Mouse (Mus musculus) limb, embryonic 15.5 days (tissue): ENCODE data around the gene Slc5a4a. TPM values are rescaled to one million over a fixed set of nuclear protein-coding genes. Genes with fewer than 3 reads are reported as not detected.

Experiments
- ATAC-seq: fragments of 200-750 bp; cut with Nextera tagmentation; 2 replicates; pipeline ENCODE4 v1.8.0; 2017; ENCODE audit warnings: low read depth, moderate TSS enrichment; ENCODE audit not compliant: insufficient number of reproducible peaks, low FRiP score, low TSS enrichment
- H3K27ac ChIP-seq: fragments of 300-500 bp; sonication (generic); 2 replicates; pipeline ENCODE4 v1.5.1; 2015; ENCODE audit warnings: moderate library complexity, mild to moderate bottlenecking, inconsistent platforms
- H3K27me3 ChIP-seq: fragments of 300-500 bp; sonication (generic); 2 replicates; pipeline ENCODE4 v1.6.1; 2015; ENCODE audit warnings: inconsistent platforms
- H3K36me3 ChIP-seq: fragments of 300-500 bp; sonication (generic); 2 replicates; pipeline ENCODE4 v1.6.1; 2015; ENCODE audit warnings: inconsistent platforms
- H3K4me1 ChIP-seq: fragments of 300-500 bp; sonication (generic); 2 replicates; pipeline ENCODE4 v1.6.1; 2015; ENCODE audit warnings: inconsistent platforms
- H3K4me2 ChIP-seq: fragments of 300-500 bp; sonication (generic); 2 replicates; pipeline ENCODE4 v1.6.1; 2015; ENCODE audit warnings: mild to moderate bottlenecking, inconsistent platforms
- H3K4me3 ChIP-seq: fragments of 300-500 bp; sonication (generic); 2 replicates; pipeline ENCODE4 v1.5.1; 2015; ENCODE audit warnings: mild to moderate bottlenecking, inconsistent platforms
- H3K9ac ChIP-seq: fragments of 300-500 bp; sonication (generic); 2 replicates; pipeline ENCODE4 v1.6.1; 2015; ENCODE audit warnings: inconsistent platforms
- H3K9me3 ChIP-seq: fragments of 300-500 bp; sonication (generic); 2 replicates; pipeline ENCODE4 v1.6.1; 2016; ENCODE audit warnings: inconsistent platforms
- WGBS: fragments of 180-500 bp; shearing (Covaris S2); methylation state at CpG from one replicate; pipeline ENCODE4 v1.1.7; 2015; 5-methylcytosine and 5-hydroxymethylcytosine counted together
- polyA plus RNA-seq: library from polyadenylated mRNA; unstranded; fragments of >200 nt; fragmentation: Nextera tagmentation; extraction: Ambion mirVana; gene quantifications from 2 replicates; pipeline ENCODE4 v1.2.1, GENCODE M21; 2015

Gene Slc5a4a
- polyA plus RNA-seq = not detected in 2 replicates

DNA sequence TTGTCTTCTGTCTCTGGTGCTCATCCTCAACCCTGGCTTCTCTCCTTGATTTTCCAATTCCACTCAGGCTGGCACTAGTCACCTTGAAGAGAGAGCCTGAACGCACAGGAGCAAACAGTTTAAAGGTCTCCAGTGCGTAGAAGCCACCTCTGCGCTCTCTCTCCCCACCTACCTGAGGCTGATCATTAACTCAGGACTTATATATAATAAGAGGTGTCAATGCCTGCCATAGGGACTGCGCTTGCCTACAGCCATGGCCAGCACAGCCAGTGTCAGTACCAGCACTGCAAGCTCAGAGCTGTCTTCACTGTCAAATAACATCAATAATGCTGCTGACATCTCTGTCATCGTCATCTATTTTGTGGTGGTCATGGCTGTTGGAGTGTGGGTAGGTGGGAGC lies at the start of gene Slc5a4a:
Gene Slc5a4a, plus strand, starts transcription at position 174 of the 400 bp plus-strand sequence.
- no peak within 1 kb of the TSS for H3K4me3 ChIP-seq
- no peaks in the 10 kb centered on the region for H3K27me3 ChIP-seq
- no peak within 1 kb of the TSS for H3K9ac ChIP-seq
- H3K9me3 ChIP-seq = no peaks in the 10 kb centered on the region
- ATAC-seq = no peak
- no peaks in the 10 kb centered on the region for H3K4me1 ChIP-seq
- no peaks in the 10 kb centered on the region for H3K36me3 ChIP-seq
- 92% methylated on average over 5 of the region's 5 CpGs for WGBS
- H3K4me2 ChIP-seq = no peak within 1 kb of the TSS
- no peak within 1 kb of the TSS for H3K27ac ChIP-seq

DNA sequence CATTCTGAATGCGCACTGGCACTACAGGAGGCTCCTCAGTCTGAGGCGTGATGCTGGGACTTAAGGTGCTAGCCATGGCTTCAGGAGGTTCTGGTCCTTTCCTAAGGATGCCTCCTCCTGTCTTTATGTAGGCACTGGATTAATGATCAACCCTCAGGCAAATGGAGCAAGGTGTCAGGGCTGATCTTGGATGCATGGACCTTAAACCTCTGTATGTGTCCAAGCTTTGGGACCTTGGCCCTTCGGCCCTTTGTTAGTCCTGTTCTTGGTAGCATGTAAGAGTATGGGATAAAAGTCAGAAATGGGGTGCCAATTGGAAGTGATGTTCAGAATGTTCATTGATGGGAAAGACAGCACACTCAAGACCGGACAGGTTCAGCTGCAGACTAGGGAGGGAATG lies 36.4 kb upstream of the Slc5a4a start, which contains the start of gene Slc5a4b:
Gene Slc5a4b, minus strand, starts transcription at position 101 of the 400 bp plus-strand sequence.
- H3K9me3 ChIP-seq = no peaks in the 10 kb centered on the region
- no peak within 1 kb of the TSS for H3K4me2 ChIP-seq
- 88% methylated on average over 4 of the region's 4 CpGs for WGBS
- no peaks in the 10 kb centered on the region for H3K27me3 ChIP-seq
- no peaks in the 10 kb centered on the region for H3K36me3 ChIP-seq
- H3K4me3 ChIP-seq = no peak within 1 kb of the TSS
- no peaks in the 10 kb centered on the region; the same call in 1 of the 2 replicates for H3K4me1 ChIP-seq
- ATAC-seq = no peak
- no peak within 1 kb of the TSS for H3K27ac ChIP-seq
- no peak within 1 kb of the TSS for H3K9ac ChIP-seq

GRCm38 (mm10) chr10:76117966-76118365 lies 29.3 kb upstream of the Slc5a4a start:
- Histone ChIP-seq H3K27ac (no peak overlapping the region), H3K9me3 (no peaks in the 10 kb centered on the region), H3K4me1 (no peaks in the 10 kb centered on the region), H3K36me3 (no peaks in the 10 kb centered on the region), H3K4me2 (no peak overlapping the region), H3K4me3 (no peak overlapping the region), H3K9ac (no peak overlapping the region), H3K27me3 (no peaks in the 10 kb centered on the region)
- ATAC-seq = no peak
- WGBS = 28% methylated on average over 5 of the region's 5 CpGs

GRCm38 (mm10) chr10:76118741-76119140 lies 28.5 kb upstream of the Slc5a4a start:
- H3K27me3 ChIP-seq = no peaks in the 10 kb centered on the region
- H3K9ac ChIP-seq = no peak overlapping the region
- H3K4me2 ChIP-seq = no peak overlapping the region
- no peaks in the 10 kb centered on the region for H3K4me1 ChIP-seq
- no peak overlapping the region for H3K4me3 ChIP-seq
- ATAC-seq = no peak
- 19% methylated on average over 1 of the region's 1 CpGs for WGBS
- H3K27ac ChIP-seq = no peak overlapping the region
- H3K36me3 ChIP-seq = no peaks in the 10 kb centered on the region
- H3K9me3 ChIP-seq = no peaks in the 10 kb centered on the region

DNA sequence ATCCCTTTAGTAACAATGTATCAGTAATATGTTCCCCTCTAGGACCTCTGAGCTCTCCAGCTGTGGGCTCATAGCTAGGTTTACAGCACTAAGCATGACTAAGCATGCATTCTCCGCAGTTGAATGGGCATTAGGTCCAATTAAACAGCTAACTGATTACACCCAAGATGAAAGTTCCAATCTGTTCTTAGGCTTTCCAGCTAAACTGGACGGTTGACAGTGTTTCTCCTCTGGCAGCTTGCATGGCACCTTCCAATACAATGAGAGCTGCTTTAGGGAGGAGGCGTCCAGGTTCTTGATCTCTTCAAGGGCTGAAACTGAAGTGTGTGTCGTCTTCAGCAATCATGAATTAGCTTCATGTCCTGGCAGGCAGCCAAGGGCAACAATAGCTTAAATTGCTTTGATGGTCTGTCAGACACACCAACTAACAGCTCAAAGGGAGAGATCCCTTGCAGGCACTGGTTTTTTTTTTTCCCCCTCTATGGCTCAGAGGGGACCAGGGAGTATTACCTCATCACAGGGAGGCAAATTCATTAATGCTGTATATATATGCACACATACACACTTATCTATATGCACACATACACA lies 27.0 kb upstream of the Slc5a4a start:
- no peak for ATAC-seq
- Histone ChIP-seq H3K36me3 (no peaks in the 10 kb centered on the region), H3K9ac (no peak overlapping the region), H3K27ac (no peak overlapping the region), H3K4me3 (no peak overlapping the region), H3K4me2 (no peak overlapping the region), H3K27me3 (no peaks in the 10 kb centered on the region), H3K9me3 (no peaks in the 10 kb centered on the region), H3K4me1 (no peaks in the 10 kb centered on the region)
- WGBS = 44% methylated on average over 4 of the region's 4 CpGs

DNA sequence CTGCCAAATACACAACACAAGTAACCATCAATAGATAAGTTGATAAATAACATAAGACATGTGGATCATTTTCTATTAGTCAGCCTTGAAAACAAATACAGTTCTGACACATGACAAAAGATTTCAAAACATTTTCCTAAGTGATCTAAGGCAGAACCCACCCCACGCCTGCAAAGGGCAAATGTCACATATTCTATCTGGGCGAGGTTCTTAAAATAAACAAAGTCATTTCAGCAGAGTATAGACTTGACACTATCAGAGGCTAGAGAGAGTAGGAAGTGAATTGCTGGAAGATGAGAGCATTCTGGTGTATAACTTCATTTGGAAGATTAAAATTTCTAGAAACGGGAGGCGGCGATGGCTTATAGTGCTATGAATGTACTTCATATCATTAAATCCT lies 25.8 kb upstream of the Slc5a4a start:
- WGBS = 83% methylated on average over 5 of the region's 5 CpGs
- Histone ChIP-seq H3K4me1 (no peaks in the 10 kb centered on the region), H3K27me3 (no peaks in the 10 kb centered on the region), H3K9me3 (no peaks in the 10 kb centered on the region), H3K36me3 (no peaks in the 10 kb centered on the region), H3K4me2 (no peak overlapping the region), H3K9ac (no peak overlapping the region), H3K27ac (no peak overlapping the region), H3K4me3 (no peak overlapping the region)
- ATAC-seq = no peak

DNA sequence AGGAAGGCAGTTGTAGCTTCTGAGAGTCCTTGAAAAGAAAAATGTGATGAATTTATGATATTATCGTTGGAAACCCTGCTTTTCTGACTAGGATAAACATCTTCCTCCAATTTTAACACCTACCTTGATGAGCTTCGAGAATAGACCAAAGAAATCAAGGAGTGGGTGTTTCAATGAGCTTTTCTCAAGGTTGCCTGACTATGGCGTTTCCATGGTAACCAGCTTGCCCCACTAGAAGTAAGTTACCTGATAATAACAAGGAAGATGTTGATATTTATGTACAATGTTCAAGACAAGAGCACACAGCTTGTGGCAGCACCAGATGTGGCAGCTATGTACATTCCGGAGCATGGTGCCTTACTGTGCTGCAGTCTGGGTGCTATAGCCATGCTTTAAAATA lies 14.7 kb upstream of the Slc5a4a start:
- Histone ChIP-seq H3K36me3 (no peaks in the 10 kb centered on the region), H3K4me2 (no peak overlapping the region), H3K9me3 (no peaks in the 10 kb centered on the region), H3K27me3 (no peaks in the 10 kb centered on the region), H3K27ac (no peak overlapping the region), H3K4me1 (no peaks in the 10 kb centered on the region), H3K9ac (no peak overlapping the region), H3K4me3 (no peak overlapping the region)
- 66% methylated on average over 4 of the region's 4 CpGs for WGBS
- no peak for ATAC-seq

DNA sequence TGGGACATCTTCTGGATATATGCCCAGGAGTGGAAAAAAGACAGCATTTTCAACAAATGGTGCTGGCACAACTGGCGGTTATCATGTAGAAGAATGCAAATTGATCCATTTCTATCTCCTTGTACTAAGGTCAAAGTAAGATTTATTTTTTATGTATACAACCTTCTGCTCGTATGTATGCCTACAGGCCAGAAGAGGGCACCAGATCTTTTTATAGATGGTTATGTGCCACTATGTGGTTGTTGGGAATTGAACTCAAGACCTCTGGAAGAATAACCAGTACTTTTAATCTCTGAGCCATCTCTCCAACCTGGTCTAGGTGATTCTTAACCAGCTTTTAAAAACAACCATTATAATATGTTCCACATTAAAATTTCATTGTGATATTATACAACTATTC lies 10.9 kb upstream of the Slc5a4a start:
- Histone ChIP-seq H3K4me2 (no peak overlapping the region), H3K4me1 (no peaks in the 10 kb centered on the region), H3K36me3 (no peaks in the 10 kb centered on the region), H3K4me3 (no peak overlapping the region), H3K27me3 (no peaks in the 10 kb centered on the region), H3K9ac (no peak overlapping the region), H3K9me3 (no peaks in the 10 kb centered on the region), H3K27ac (no peak overlapping the region)
- ATAC-seq = no peak
- 70% methylated on average over 2 of the region's 2 CpGs for WGBS

GRCm38 (mm10) chr10:76146846-76147245 lies 405 bp upstream of the Slc5a4a start:
- Histone ChIP-seq H3K9ac (no peak overlapping the region), H3K9me3 (no peaks in the 10 kb centered on the region), H3K4me3 (no peak overlapping the region), H3K27me3 (no peaks in the 10 kb centered on the region), H3K4me2 (no peak overlapping the region), H3K36me3 (no peaks in the 10 kb centered on the region), H3K27ac (no peak overlapping the region), H3K4me1 (no peaks in the 10 kb centered on the region)
- ATAC-seq = no peak
- WGBS = 55% methylated on average over 8 of the region's 8 CpGs

DNA sequence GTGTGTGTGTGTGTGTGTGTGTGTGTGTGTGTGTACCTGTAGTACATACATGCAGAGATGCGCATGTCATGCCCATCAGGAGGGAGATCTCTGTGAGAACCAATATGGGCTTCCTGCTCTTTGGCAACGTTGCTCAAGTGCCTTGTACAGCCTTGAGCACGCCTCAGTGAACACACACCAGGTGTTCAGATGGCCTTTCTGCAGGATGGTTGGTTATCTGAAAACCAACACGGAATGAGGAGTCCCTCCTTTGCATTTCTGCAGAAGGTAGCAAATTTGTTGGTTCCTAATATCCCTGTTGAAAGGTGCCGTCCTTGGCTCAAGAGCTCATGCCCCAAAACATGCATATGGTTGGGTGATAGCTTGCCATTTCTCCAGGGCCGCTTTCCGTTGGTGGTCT lies 8.7 kb downstream of the Slc5a4a start:
- H3K27me3 ChIP-seq = no peaks in the 10 kb centered on the region
- WGBS = 84% methylated on average over 7 of the region's 7 CpGs
- ATAC-seq = no peak

DNA sequence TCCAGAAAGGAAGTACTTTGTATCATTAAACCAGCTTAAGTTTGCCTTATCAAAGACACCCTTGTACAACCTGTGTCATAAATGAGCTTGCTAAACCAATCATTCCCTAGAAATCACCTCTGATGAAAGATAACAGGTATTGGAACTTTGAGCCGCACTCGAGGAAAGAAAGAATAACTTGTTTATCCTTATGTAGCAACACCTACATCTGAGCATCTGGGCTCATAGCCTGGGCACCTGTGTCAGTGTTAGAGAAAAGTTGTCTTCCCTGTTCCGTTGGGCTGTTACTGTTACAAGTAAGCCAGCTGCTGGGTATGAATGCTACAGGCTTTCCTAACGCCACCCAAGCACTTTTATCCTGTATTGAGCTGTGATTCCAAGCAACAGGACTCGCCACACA lies 10.3 kb downstream of the Slc5a4a start:
- no peak overlapping the region for H3K27ac ChIP-seq
- no peaks in the 10 kb centered on the region for H3K4me1 ChIP-seq
- H3K4me3 ChIP-seq = no peak overlapping the region
- no peaks in the 10 kb centered on the region for H3K27me3 ChIP-seq
- no peaks in the 10 kb centered on the region for H3K9me3 ChIP-seq
- no peak overlapping the region for H3K4me2 ChIP-seq
- ATAC-seq = no peak
- no peaks in the 10 kb centered on the region for H3K36me3 ChIP-seq
- no peak overlapping the region for H3K9ac ChIP-seq
- 77% methylated on average over 5 of the region's 5 CpGs for WGBS

More for the DNA sequence above, 8.7 kb downstream of the Slc5a4a start:
- Histone ChIP-seq H3K9me3 (no peaks in the 10 kb centered on the region), H3K9ac (no peak overlapping the region), H3K36me3 (no peaks in the 10 kb centered on the region), H3K4me1 (no peaks in the 10 kb centered on the region), H3K4me3 (no peak overlapping the region), H3K27ac (no peak overlapping the region), H3K4me2 (no peak overlapping the region)

- WGBS = 54% methylated on average over 1 of the region's 1 CpGs
- H3K9ac ChIP-seq = no peak overlapping the region
- no peaks in the 10 kb centered on the region for H3K27me3 ChIP-seq
- no peak overlapping the region for H3K4me3 ChIP-seq
- ATAC-seq = no peak
- H3K4me2 ChIP-seq = no peak overlapping the region
- H3K4me1 ChIP-seq = no peaks in the 10 kb centered on the region
- no peak overlapping the region for H3K27ac ChIP-seq
- H3K36me3 ChIP-seq = no peaks in the 10 kb centered on the region
- H3K9me3 ChIP-seq = no peaks in the 10 kb centered on the region
Measured at GRCm38 (mm10) chr10:76158009-76158408, 10.8 kb downstream of the Slc5a4a start.

DNA sequence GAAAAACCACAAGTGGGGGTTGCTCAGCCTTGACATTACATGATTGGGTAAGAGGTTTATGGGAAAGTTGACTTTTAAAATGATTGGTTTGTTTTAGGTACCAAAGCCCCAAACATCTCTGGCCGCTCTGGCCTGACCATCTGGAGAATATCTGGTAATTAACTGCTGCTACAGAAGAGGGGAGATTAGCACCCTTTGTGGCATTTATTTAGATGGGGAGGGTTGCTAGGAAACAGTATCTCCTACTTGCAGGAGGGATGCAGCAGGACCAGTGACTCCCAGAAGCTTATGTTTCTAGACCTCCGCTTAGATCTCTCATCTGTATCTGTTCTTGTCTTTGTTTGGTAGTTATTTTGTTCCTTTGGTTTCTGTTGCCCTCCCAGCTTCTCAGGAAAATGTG lies 27.6 kb downstream of the Slc5a4a start:
- H3K9me3 ChIP-seq = no peaks in the 10 kb centered on the region
- H3K36me3 ChIP-seq = no peaks in the 10 kb centered on the region
- ATAC-seq = no peak
- H3K4me3 ChIP-seq = no peak overlapping the region
- H3K4me2 ChIP-seq = no peak overlapping the region
- whole genome bisulfite sequencing = 48% methylated on average over 2 of the region's 2 CpGs
- no peak overlapping the region for H3K9ac ChIP-seq
- no peaks in the 10 kb centered on the region for H3K27me3 ChIP-seq
- no peak overlapping the region for H3K27ac ChIP-seq
- H3K4me1 ChIP-seq = no peaks in the 10 kb centered on the region
